Mouse (Mus musculus) mature B cell (primary cell): ENCODE measurements around the gene Msh4.
"Not testable (repeated sequence)": the region's sequence is repeated elsewhere in the genome, so short reads cannot be mapped to it uniquely, and the experiment has no call there.

Source experiments
- in situ Hi-C: fragments of 300-500 bp; cut with MboI; formaldehyde crosslinking; loops from 2 replicates; pipeline ENCODE4 v1.14.3; 2019

Msh4 gene

GRCm38 (mm10) chr3:153849368-153850015 is 56.4 kb downstream of the Msh4 start:
- in situ Hi-C loops, result no loop called here

- in situ Hi-C loops, result no loop called here
Measured at GRCm38 (mm10) chr3:153847207-153847733, 58.7 kb downstream of the Msh4 start.

- in situ Hi-C loops, result no loop called here
Measured at GRCm38 (mm10) chr3:153846109-153846508, 59.8 kb downstream of the Msh4 start.

- in situ Hi-C loops, result no loop called here
Measured at GRCm38 (mm10) chr3:153845500-153845899, 60.4 kb downstream of the Msh4 start.

GRCm38 (mm10) chr3:153844757-153845156 is 61.2 kb downstream of the Msh4 start:
- in situ Hi-C loops, result no loop called here

- in situ Hi-C loops, result no loop called here
Measured at GRCm38 (mm10) chr3:153844030-153844429, 61.9 kb downstream of the Msh4 start, which contains the start of gene Asb17. Gene Asb17 (plus strand): TSS chr3:153844209.

GRCm38 (mm10) chr3:153837593-153837992 is 68.3 kb downstream of the Msh4 start:
- in situ Hi-C loops, result no loop called here

GRCm38 (mm10) chr3:153836316-153836715 is 69.6 kb downstream of the Msh4 start:
- in situ Hi-C loops, result no loop called here

- in situ Hi-C loops, result no loop called here
Measured at GRCm38 (mm10) chr3:153835455-153836086, 70.4 kb downstream of the Msh4 start.

GRCm38 (mm10) chr3:153834071-153834470 is 71.9 kb downstream of the Msh4 start:
- in situ Hi-C loops, result no loop called here

- in situ Hi-C loops, result no loop called here
Measured at GRCm38 (mm10) chr3:153832654-153832945, 73.3 kb downstream of the Msh4 start.

- in situ Hi-C loops, result no loop called here
Measured at GRCm38 (mm10) chr3:153831873-153832653, 73.9 kb downstream of the Msh4 start.

GRCm38 (mm10) chr3:153831014-153831872 is 74.7 kb downstream of the Msh4 start:
- in situ Hi-C loops, result no loop called here

- in situ Hi-C loops, result not testable (repeated sequence)
Measured at GRCm38 (mm10) chr3:153829788-153830187, 76.2 kb downstream of the Msh4 start.

- in situ Hi-C loops, result no loop called here
Measured at GRCm38 (mm10) chr3:153826616-153827015, 79.3 kb downstream of the Msh4 start.

- in situ Hi-C loops, result no loop called here
Measured at GRCm38 (mm10) chr3:153825197-153825596, 80.7 kb downstream of the Msh4 start.

GRCm38 (mm10) chr3:153823671-153824515 is 82.0 kb downstream of the Msh4 start:
- in situ Hi-C loops, result no loop called here

- in situ Hi-C loops, result no loop called here
Measured at GRCm38 (mm10) chr3:153819438-153819837, 86.5 kb downstream of the Msh4 start.

GRCm38 (mm10) chr3:153818723-153819122 is 87.2 kb downstream of the Msh4 start:
- in situ Hi-C loops, result no loop called here

GRCm38 (mm10) chr3:153817376-153817890 is 88.5 kb downstream of the Msh4 start:
- in situ Hi-C loops, result no loop called here

- in situ Hi-C loops, result no loop called here
Measured at GRCm38 (mm10) chr3:153814026-153814425, 91.9 kb downstream of the Msh4 start.
